Mouse (Mus musculus): ENCODE data around the gene Commd1.

DNA sequence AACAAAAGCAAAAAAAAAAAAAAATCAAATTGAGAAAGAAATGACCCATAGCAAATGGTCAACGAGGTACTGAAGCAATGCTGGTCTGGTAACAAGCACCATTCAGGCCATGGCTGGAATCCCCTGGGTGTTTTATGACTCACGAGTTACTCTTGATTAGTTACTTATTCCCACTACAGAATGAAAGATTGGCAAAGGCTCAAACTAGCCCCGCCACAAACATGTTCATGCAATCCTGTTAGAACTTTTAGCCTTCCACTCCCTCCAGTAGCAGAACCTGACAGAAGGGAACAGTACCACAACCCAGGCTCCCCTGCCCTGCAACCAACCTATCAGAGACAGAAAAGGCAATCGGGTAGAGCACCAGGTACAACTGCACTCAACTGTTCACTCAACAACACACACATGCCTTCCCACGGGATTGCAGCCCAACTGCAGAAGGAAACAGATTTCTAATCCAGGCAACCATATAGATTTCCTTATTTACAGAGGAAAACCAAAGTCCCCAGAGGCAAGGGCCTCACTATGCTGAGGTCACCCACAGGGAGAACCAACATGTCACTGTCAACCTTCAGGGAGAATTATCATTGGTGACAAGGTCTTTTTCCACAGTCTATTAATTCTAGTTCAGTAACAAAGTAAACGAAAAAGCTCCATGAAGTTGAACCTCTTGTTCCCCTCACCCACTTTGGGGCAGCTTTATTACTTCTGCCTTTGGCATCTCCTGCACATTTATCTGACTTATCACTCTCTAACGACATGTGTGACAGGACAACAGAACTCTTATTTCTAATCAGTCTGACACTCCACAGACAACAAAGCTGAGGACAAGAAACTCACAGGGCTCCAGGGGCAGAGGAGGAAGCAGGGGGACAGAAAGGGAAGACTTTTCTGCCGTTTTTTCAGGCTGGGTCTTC is 134.2 kb downstream of the Commd1 start:
- TF ChIP-seq CTCF (conservative IDR thresholded peaks at IDR 0.05; ENCODE audit: low read length) (no peak), NANOG (IDR thresholded peaks at IDR 0.05; ENCODE audit: borderline replicate concordance, low read length) (no peak)
